Mouse (Mus musculus) right cerebral cortex, postnatal 36 days (tissue): ENCODE results near the gene Klk1b26.
A peak's percentile ranks its signal among the peaks of the same experiment; 100 is the strongest.
"Not testable (repeated sequence)": the region's sequence is repeated elsewhere in the genome, so short reads cannot be mapped to it uniquely, and the experiment has no call there.

Source experiments
- DNase-seq, 2 experiments: peaks; one replicate each; pipeline ENCODE4 v3.0.0; 2022; ENCODE audit warnings: low spot score in 2 of 2, mixed read lengths in 1 of 2

The Klk1b26 gene

GRCm38 (mm10) chr7:44011868-44012267, at the start of gene Klk1b26:
Klk1b26 (plus strand) TSS chr7:44012168.
- not testable (repeated sequence) for DNase-seq

GRCm38 (mm10) chr7:43966451-43966850, 45.5 kb upstream of the Klk1b26 start, which contains the start of gene Klk1b1:
Klk1b1 (plus strand) TSS chr7:43966751.
- no peak for DNase-seq

- DNase-seq: no peak
These were observed 44.9 kb upstream of the Klk1b26 start for GRCm38 (mm10) chr7:43967058-43967457.

- DNase-seq: no peak
These were observed 44.4 kb upstream of the Klk1b26 start for GRCm38 (mm10) chr7:43967612-43968011.

- DNase-seq: not testable (repeated sequence)
These were observed 36.2 kb upstream of the Klk1b26 start, which contains the start of gene Klk1b9 for GRCm38 (mm10) chr7:43975761-43976160. Klk1b9 (plus strand) TSS chr7:43976061.

GRCm38 (mm10) chr7:43985657-43986056, 26.3 kb upstream of the Klk1b26 start:
- no peak for DNase-seq

- not testable (repeated sequence) for DNase-seq
These were observed 17.1 kb upstream of the Klk1b26 start for GRCm38 (mm10) chr7:43994821-43995220.

- DNase-seq: not testable (repeated sequence)
These were observed 16.4 kb upstream of the Klk1b26 start, which contains the start of gene Klk1b11 for GRCm38 (mm10) chr7:43995577-43995976. Klk1b11 (plus strand) TSS chr7:43995877.

- no peak for DNase-seq
These were observed 7.1 kb upstream of the Klk1b26 start for GRCm38 (mm10) chr7:44004847-44005246.

GRCm38 (mm10) chr7:44014666-44015065, 2.7 kb downstream of the Klk1b26 start:
- DNase-seq: peak; percentile 18 to 22

- peak in 1 of 2 experiments; percentile 15 for DNase-seq
These were observed 3.1 kb downstream of the Klk1b26 start for GRCm38 (mm10) chr7:44015071-44015470.

GRCm38 (mm10) chr7:44051990-44052389, 40.0 kb downstream of the Klk1b26 start, which contains the start of gene Klk1b27:
Klk1b27 (plus strand) TSS chr7:44052290.
- not testable (repeated sequence) for DNase-seq
